Mouse (Mus musculus): ENCODE data around the gene Grid1.

Grid1 gene

DNA sequence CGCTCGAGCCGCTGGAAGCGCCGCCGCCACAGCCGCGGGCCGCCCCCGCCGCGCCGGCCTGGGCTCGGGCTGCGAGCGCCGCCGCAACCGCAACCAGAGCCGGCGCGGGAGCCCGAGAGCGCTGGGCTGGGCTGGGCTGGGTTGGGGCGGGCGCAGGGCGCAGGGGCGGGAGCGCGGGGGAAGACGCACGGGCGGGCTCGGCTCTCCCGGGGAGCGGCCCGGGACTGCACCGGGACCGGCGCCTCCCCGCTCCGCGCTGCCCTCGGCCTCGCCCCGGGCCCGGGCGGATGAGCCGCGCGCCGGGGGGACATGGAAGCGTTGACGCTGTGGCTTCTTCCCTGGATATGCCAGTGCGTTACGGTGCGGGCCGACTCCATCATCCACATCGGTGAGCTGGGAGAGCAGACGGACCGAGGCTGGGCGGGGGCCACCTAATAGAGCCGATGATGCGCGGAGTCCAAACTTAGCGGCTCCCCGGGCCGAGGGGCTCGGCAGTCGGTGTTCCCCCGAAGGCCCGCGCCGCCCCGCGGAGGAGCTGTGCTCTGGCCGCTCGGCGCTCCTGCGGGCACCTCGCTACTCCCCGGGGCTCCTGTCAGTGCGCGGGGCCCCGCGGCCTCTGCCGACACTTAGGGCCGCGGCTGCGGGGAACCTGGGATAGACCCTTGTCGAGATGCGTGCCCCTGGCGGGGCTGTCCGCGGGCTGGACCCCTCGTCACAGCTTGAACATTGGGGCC, at the start of gene Grid1:
Grid1 (plus strand) TSS at position 190 of the 734 bp plus-strand sequence.
- peak; percentile 56 to 66 for DNase-seq

- DNase-seq = no peak
Observed at GRCm38 (mm10) chr14:34770467-34770866, 49.4 kb upstream of the Grid1 start.

DNA sequence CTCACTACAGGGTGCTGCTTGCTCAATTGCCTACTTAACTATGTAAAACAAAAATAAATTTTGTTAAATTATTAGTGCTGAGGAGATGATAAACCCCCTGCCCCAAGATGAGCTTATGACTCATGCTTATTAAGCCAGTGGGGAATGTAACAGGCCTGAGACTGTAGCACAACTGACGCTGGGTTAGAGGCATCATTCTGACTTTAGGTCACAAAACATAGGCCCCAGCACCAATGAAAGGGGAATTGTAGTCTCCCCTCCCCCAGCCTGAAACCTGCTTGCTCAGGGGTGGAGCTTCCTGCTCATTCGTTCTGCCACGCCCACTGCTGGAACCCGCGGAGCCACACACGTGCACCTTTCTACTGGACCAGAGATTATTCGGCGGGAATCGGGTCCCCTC, 48.3 kb upstream of the Grid1 start:
- no peak for DNase-seq

- DNase-seq = no peak
Observed at GRCm38 (mm10) chr14:34772132-34772531, 47.8 kb upstream of the Grid1 start.

GRCm38 (mm10) chr14:34773681-34774080, 46.2 kb upstream of the Grid1 start:
- no peak for DNase-seq

- DNase-seq = no peak
Observed at GRCm38 (mm10) chr14:34774231-34774630, 45.7 kb upstream of the Grid1 start.

GRCm38 (mm10) chr14:34776719-34777385, 43.1 kb upstream of the Grid1 start:
- DNase-seq = no peak

DNA sequence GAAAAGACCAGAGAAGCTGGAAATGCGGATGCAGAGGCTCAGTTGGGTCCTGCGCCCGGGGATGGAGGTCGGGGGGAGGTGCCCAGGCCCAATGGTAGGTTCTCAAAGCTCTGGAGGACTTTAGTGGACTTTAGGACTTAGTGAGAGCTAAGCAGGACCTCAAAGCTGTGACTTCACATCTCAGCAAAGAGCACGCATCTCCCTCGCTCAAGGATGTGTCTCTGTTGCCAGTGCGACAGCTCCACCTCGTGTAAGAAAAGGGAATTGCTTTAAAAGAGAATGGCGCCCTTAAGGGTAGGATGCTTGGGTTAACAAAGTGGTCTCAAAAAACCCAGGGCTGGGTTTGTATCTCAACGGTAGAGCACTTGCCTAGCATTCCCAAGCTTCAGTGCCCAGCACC, 42.1 kb upstream of the Grid1 start:
- DNase-seq = peak; percentile 73 to 82

DNA sequence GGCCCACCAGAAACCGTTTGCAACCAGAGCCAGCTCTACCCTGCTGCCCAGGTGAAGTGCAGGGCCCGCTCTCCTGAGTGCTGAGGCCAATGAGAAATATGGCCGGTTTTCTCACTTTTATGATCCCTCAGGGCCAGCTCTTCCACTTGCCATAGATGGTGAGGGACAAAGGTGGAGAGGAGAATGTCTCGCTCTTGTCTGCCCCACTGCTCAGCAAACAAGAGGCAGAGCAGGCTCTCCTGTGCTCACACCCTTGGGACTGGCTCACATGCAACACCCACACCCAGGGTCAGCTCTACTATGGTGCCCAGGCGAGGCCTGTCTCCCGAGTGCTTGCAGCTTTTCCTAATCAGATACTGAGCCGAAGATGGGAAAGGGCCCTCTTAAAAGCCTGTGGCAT, 41.1 kb upstream of the Grid1 start:
- no peak for DNase-seq

- peak; percentile 40 to 59 for DNase-seq
Observed at GRCm38 (mm10) chr14:34793406-34794037, 26.4 kb upstream of the Grid1 start.

GRCm38 (mm10) chr14:34810763-34811489, 9.0 kb upstream of the Grid1 start:
- DNase-seq = peak; percentile 94 to 95

GRCm38 (mm10) chr14:34811490-34811808, 8.5 kb upstream of the Grid1 start:
- peak; percentile 54 to 62 for DNase-seq

- peak in 1 of 2 experiments; percentile 2 for DNase-seq
Observed at GRCm38 (mm10) chr14:34816301-34816700, 3.6 kb upstream of the Grid1 start.

GRCm38 (mm10) chr14:34818387-34818980, 1.4 kb upstream of the Grid1 start:
- peak in 1 of 2 experiments; percentile 13 for DNase-seq

GRCm38 (mm10) chr14:34819121-34819918, 588 bp upstream of the Grid1 start:
- DNase-seq = peak; percentile 75 to 81

DNA sequence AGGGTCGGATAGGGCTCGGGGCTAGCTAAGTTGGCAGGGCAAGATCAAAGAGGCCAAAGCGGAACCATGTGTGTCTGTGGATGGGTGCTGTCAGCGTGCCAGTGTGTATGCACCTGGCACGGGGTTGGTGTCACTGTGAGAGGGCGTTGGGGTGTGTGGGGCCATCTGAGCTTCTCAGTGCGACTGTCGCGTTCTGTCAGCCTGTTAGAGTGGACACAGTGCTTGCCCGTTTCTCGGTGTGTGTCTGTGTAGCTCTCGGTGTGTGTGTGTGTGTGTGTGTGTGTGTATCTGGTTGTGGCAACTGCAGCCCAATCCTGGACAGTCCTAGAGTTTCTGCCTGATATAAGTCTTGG, 721 bp downstream of the Grid1 start:
- DNase-seq = peak; percentile 56 to 63

DNA sequence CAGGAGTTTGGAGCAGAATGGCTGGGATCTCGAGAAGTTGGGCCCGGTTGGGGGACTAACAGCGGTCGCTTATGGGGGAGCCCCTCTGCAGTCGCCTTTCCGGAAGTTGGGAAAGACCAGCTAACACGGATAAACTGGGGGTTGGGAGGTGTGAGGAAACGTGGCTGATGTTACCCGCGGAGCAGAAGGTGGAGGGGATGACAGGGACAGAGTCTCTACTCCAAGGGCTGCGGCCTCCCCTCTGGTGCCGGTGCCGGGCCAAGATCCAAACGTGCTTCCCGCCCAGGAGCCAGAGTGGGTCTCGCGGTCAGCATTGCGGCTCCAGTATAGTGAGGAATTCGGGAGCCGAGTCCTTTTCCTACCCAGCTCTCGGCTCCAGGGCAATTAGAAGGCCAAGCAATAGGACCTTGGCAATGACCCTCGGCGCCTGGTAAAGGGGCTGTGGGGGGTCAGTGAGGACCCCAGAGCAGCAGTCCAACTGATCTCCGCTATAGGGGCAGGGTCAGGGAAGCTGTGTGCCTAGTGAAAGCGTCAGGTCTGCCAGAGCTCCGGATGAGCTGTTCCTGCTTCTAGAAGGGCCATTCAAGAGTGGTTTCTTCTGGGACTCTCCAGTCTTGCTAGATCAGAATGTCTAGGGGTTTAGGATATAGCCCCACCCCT, 1.4 kb downstream of the Grid1 start:
- DNase-seq = peak; percentile 42

DNA sequence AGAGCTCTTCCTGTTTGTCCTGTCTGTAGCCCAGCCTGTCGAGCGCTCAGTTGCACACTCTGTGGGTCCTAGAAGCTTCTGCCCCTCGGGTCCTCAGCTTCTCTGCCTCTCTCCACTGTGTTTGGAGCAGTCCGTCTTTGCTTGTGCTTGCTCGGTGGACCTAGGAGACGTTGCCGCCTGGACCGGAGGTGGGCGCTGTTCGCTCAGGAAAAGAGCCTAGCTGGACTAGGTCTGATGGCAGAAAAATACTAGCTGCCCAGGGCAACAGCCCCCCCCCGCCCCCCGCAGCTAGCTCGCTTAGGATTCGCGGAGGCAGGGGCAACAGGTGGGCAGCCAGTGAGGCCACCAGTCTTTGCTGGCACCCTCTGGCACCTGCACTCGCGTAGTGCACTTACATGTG, 3.2 kb downstream of the Grid1 start:
- DNase-seq = peak; percentile 92 to 93

DNA sequence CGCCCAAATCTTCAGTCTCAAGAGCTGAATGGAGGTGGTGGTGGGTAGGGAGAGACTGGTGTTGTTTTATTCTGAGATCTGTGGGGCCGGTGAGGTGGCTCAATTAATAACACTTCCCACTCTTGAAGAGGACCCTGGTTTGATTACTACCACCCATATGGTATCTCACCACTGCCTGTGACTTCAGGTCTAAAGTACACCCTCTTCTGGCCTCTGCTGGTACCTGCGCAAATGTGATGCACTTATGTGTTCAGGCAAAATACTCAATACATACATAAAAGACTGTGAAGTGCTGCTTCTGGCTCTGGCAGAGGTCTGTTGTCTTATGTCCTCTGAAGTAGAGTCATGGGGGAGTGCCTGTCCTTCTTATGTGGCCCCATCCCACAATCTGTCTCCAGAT, 4.3 kb downstream of the Grid1 start:
- no peak for DNase-seq

GRCm38 (mm10) chr14:34825902-34826301, 6.0 kb downstream of the Grid1 start:
- peak; percentile 53 to 70 for DNase-seq

GRCm38 (mm10) chr14:34829831-34830230, 9.9 kb downstream of the Grid1 start:
- no peak for DNase-seq

- peak; percentile 69 to 73 for DNase-seq
Observed at GRCm38 (mm10) chr14:34837145-34837544, 17.2 kb downstream of the Grid1 start.

All from cerebellum, postnatal 10 days (tissue).